Mouse (Mus musculus) small intestine, adult 2 months (tissue): Measurements from ENCODE around the gene Nfe2l1.
A peak's percentile ranks its signal among the peaks of the same experiment; 100 is the strongest.

Experiments
- CTCF ChIP-seq: fragments of 200-500 bp; IDR thresholded peaks from 2 replicates; pipeline ENCODE4 v1.5.1; 2012; ENCODE audit warnings: low read depth, mild to moderate bottlenecking, control low read depth, inconsistent platforms, low read length, moderate library complexity, mixed read lengths; ENCODE audit not compliant: insufficient replicate concordance, insufficient read length; ENCODE audit errors: extremely low read depth
- POLR2A ChIP-seq: fragments of 200-500 bp; IDR thresholded peaks from 2 replicates; pipeline ENCODE4 v1.6.1; 2012; ENCODE audit warnings: low read depth, mild to moderate bottlenecking, control low read depth, inconsistent platforms, low read length, moderate library complexity

DNA sequence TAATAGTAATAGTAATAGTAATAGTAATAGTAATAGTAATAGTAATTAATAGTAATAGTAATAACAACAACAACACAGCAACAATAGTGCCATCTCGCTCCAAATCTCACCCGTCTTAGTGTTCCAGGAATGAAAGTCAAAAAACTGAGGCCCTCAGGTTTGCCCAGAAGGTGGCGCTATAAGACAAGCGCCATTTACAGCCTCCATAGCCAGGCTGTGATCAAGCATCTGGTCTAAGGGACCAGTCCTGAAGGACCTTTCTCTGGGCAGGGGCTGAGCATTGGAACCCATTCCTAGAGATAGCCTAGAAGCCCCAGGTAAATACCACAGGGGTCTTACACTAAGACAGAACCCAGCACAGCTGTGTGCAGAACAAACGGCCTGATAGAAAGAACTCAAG, 37.4 kb upstream of the Nfe2l1 start:
- TF ChIP-seq CTCF (peak; percentile 73; the same call in 1 of the 2 replicates), POLR2A (no peak)
